Mouse (Mus musculus) erythroblast, embryonic 14.5 days (primary cell): Measurements from ENCODE around the gene Ldlrad3. TPM values are rescaled to one million over a fixed set of nuclear protein-coding genes. Genes with fewer than 3 reads are reported as not detected.

Experiments
- H3K27me3 ChIP-seq: 2 replicates; pipeline ENCODE4 v1.6.1; 2012; ENCODE audit warnings: inconsistent platforms; ENCODE audit not compliant: control insufficient read depth
- H3K36me3 ChIP-seq: 2 replicates; pipeline ENCODE4 v1.6.1; 2012; ENCODE audit warnings: mild to moderate bottlenecking, inconsistent platforms; ENCODE audit not compliant: control insufficient read depth
- H3K4me1 ChIP-seq: 2 replicates; pipeline ENCODE4 v1.6.1; 2012; ENCODE audit warnings: inconsistent platforms; ENCODE audit not compliant: control insufficient read depth
- H3K4me3 ChIP-seq: replicated peaks from 2 replicates; pipeline ENCODE3; 2012; ENCODE audit warnings: moderate library complexity, mild to moderate bottlenecking, inconsistent platforms
- H3K9me3 ChIP-seq: 2 replicates; pipeline ENCODE4 v1.6.1; 2012; ENCODE audit warnings: low read length, inconsistent platforms, mixed read lengths; ENCODE audit not compliant: control insufficient read depth
- GATA1 ChIP-seq: IDR thresholded peaks from 2 replicates; pipeline ENCODE4 v1.6.1; 2012; ENCODE audit warnings: low read length, inconsistent platforms, mixed read lengths
- TAL1 ChIP-seq: IDR thresholded peaks from 3 replicates; pipeline ENCODE4 v1.6.1; 2012; ENCODE audit warnings: low read length, inconsistent platforms, mixed read lengths
- polyA plus RNA-seq: library from polyadenylated mRNA; stranded (reverse); fragments of >175 nt; gene quantifications from 2 replicates; pipeline ENCODE4 v1.2.3, GENCODE M21; 2012

Ldlrad3 gene
- polyA plus RNA-seq, 1 experiment: not detected

GRCm38 (mm10) chr2:102030652-102031051 is 155.5 kb downstream of the Ldlrad3 start:
- no peaks in the 10 kb centered on the region for H3K36me3 ChIP-seq
- H3K4me1 ChIP-seq: no peaks in the 10 kb centered on the region
- no peaks in the 10 kb centered on the region for H3K27me3 ChIP-seq
- TF ChIP-seq GATA1 (no peak), TAL1 (no peak)
- no peak overlapping the region for H3K4me3 ChIP-seq
- no peaks in the 10 kb centered on the region for H3K9me3 ChIP-seq

- no peak for TF ChIP-seq TAL1
- no peak for TF ChIP-seq GATA1
- H3K9me3 ChIP-seq: no peaks in the 10 kb centered on the region
- no peaks in the 10 kb centered on the region for H3K27me3 ChIP-seq
- no peak overlapping the region for H3K4me3 ChIP-seq
- no peaks in the 10 kb centered on the region for H3K36me3 ChIP-seq
- no peaks in the 10 kb centered on the region for H3K4me1 ChIP-seq
These were observed 156.0 kb downstream of the Ldlrad3 start for GRCm38 (mm10) chr2:102030152-102030551.

GRCm38 (mm10) chr2:102029682-102030081 is 156.5 kb downstream of the Ldlrad3 start:
- no peak overlapping the region for H3K4me3 ChIP-seq
- no peaks in the 10 kb centered on the region for H3K4me1 ChIP-seq
- TF ChIP-seq TAL1 (no peak), GATA1 (no peak)
- no peaks in the 10 kb centered on the region for H3K36me3 ChIP-seq
- H3K27me3 ChIP-seq: no peaks in the 10 kb centered on the region
- H3K9me3 ChIP-seq: no peaks in the 10 kb centered on the region

- no peaks in the 10 kb centered on the region for H3K27me3 ChIP-seq
- TF ChIP-seq GATA1 (no peak), TAL1 (no peak)
- no peaks in the 10 kb centered on the region for H3K36me3 ChIP-seq
- H3K4me1 ChIP-seq: no peaks in the 10 kb centered on the region
- H3K9me3 ChIP-seq: no peaks in the 10 kb centered on the region
- H3K4me3 ChIP-seq: no peak overlapping the region
These were observed 158.9 kb downstream of the Ldlrad3 start for GRCm38 (mm10) chr2:102027265-102027664.

GRCm38 (mm10) chr2:102026156-102026555 is 160.0 kb downstream of the Ldlrad3 start:
- no peaks in the 10 kb centered on the region for H3K36me3 ChIP-seq
- H3K4me3 ChIP-seq: no peak overlapping the region
- no peaks in the 10 kb centered on the region for H3K27me3 ChIP-seq
- H3K4me1 ChIP-seq: no peaks in the 10 kb centered on the region
- TF ChIP-seq TAL1: no peak
- TF ChIP-seq GATA1: no peak
- no peaks in the 10 kb centered on the region for H3K9me3 ChIP-seq

GRCm38 (mm10) chr2:102024483-102024882 is 161.7 kb downstream of the Ldlrad3 start:
- H3K27me3 ChIP-seq: no peaks in the 10 kb centered on the region
- H3K4me3 ChIP-seq: no peak overlapping the region
- no peaks in the 10 kb centered on the region for H3K9me3 ChIP-seq
- no peak for TF ChIP-seq GATA1
- TF ChIP-seq TAL1: no peak
- H3K4me1 ChIP-seq: no peaks in the 10 kb centered on the region
- H3K36me3 ChIP-seq: no peaks in the 10 kb centered on the region

GRCm38 (mm10) chr2:102021371-102022084 is 164.7 kb downstream of the Ldlrad3 start:
- no peaks in the 10 kb centered on the region for H3K27me3 ChIP-seq
- no peak overlapping the region for H3K4me3 ChIP-seq
- TF ChIP-seq TAL1 (no peak), GATA1 (no peak)

GRCm38 (mm10) chr2:102020546-102020945 is 165.6 kb downstream of the Ldlrad3 start:
- Histone ChIP-seq H3K27me3 (no peaks in the 10 kb centered on the region), H3K9me3 (no peaks in the 10 kb centered on the region), H3K36me3 (no peaks in the 10 kb centered on the region), H3K4me3 (no peak overlapping the region), H3K4me1 (no peaks in the 10 kb centered on the region)
- TF ChIP-seq GATA1 (no peak), TAL1 (no peak)

More at GRCm38 (mm10) chr2:102021371-102022084, 164.7 kb downstream of the Ldlrad3 start:
- no peaks in the 10 kb centered on the region for H3K36me3 ChIP-seq
- no peaks in the 10 kb centered on the region for H3K9me3 ChIP-seq
- no peaks in the 10 kb centered on the region for H3K4me1 ChIP-seq

GRCm38 (mm10) chr2:102014538-102015113 is 171.6 kb downstream of the Ldlrad3 start:
- TF ChIP-seq GATA1 (no peak), TAL1 (no peak)
- H3K4me3 ChIP-seq: no peak overlapping the region
- no peaks in the 10 kb centered on the region for H3K4me1 ChIP-seq
- no peaks in the 10 kb centered on the region for H3K27me3 ChIP-seq
- no peaks in the 10 kb centered on the region for H3K9me3 ChIP-seq
- no peaks in the 10 kb centered on the region for H3K36me3 ChIP-seq
